Mouse (Mus musculus): ENCODE data around the gene Gm42372. TPM values are rescaled to one million over a fixed set of nuclear protein-coding genes. Genes with fewer than 3 reads are reported as not detected.

Gm42372 gene
- polyA plus RNA-seq, 1 experiment from 2014 or later: 3.4 TPM

- peak overlapping the region; percentile 82 for H3K4me2 ChIP-seq (replicated peaks)
- peaks cover 33% of the 10 kb centered on the region for H3K4me1 ChIP-seq (replicated peaks)
- peak overlapping the region; percentile 87 for H3K4me3 ChIP-seq (replicated peaks)
- H3K27me3 ChIP-seq: no peaks in the 10 kb centered on the region
- H3K27ac ChIP-seq: peak overlapping the region; percentile 59
- H3K9me3 ChIP-seq: no peaks in the 10 kb centered on the region
- peak overlapping the region; percentile 79 for H3K9ac ChIP-seq (replicated peaks)
- 9% methylated on average over 24 of the region's 24 CpGs for WGBS
- peak; percentile 10; the same call in 1 of the 2 replicates for ATAC-seq
- H3K36me3 ChIP-seq: peaks cover 30% of the 10 kb centered on the region
These were observed 44.1 kb downstream of the Gm42372 start for GRCm38 (mm10) chr7:17026710-17027587.

GRCm38 (mm10) chr7:17027588-17028343 is 44.9 kb downstream of the Gm42372 start, which contains the start of gene Ppp5c:
Gene Ppp5c (minus strand): TSS chr7:17027924.
- Histone ChIP-seq H3K4me3 (replicated peaks) (peak within 1 kb of the TSS; percentile 87), H3K27ac (peak within 1 kb of the TSS; percentile 59), H3K36me3 (peaks cover 22% of the 10 kb centered on the region), H3K4me1 (replicated peaks) (peaks cover 33% of the 10 kb centered on the region), H3K9me3 (no peaks in the 10 kb centered on the region), H3K27me3 (no peaks in the 10 kb centered on the region), H3K9ac (replicated peaks) (peak within 1 kb of the TSS; percentile 79), H3K4me2 (replicated peaks) (peak within 1 kb of the TSS; percentile 82)
- peak; percentile 91 for ATAC-seq
- under 1% methylated on average over 58 of the region's 58 CpGs for WGBS

- no peak for ATAC-seq
- Histone ChIP-seq H3K4me1 (replicated peaks) (peaks cover 31% of the 10 kb centered on the region), H3K9ac (replicated peaks) (no peak overlapping the region), H3K27me3 (no peaks in the 10 kb centered on the region), H3K27ac (no peak overlapping the region), H3K4me3 (replicated peaks) (no peak overlapping the region), H3K4me2 (replicated peaks) (no peak overlapping the region), H3K9me3 (no peaks in the 10 kb centered on the region), H3K36me3 (peaks cover 11% of the 10 kb centered on the region)
- 76% methylated on average over 7 of the region's 7 CpGs for WGBS
These were observed 46.0 kb downstream of the Gm42372 start for GRCm38 (mm10) chr7:17028923-17029322.

- peaks cover 20% of the 10 kb centered on the region for H3K4me1 ChIP-seq (replicated peaks)
- 81% methylated on average over 7 of the region's 7 CpGs for WGBS
- no peaks in the 10 kb centered on the region for H3K27me3 ChIP-seq
- H3K4me2 ChIP-seq (replicated peaks): no peak overlapping the region
- H3K9me3 ChIP-seq: no peaks in the 10 kb centered on the region
- H3K36me3 ChIP-seq: no peaks in the 10 kb centered on the region
- H3K9ac ChIP-seq (replicated peaks): no peak overlapping the region
- ATAC-seq: no peak
- H3K27ac ChIP-seq: no peak overlapping the region
- no peak overlapping the region for H3K4me3 ChIP-seq (replicated peaks)
These were observed 47.4 kb downstream of the Gm42372 start for GRCm38 (mm10) chr7:17030239-17030638.

Other genes starting within 250 kb of the Gm42372 start
- gene Ap2s1, start 244.7 kb upstream of the Gm42372 start, polyA plus RNA-seq (2015; fragmentation: Nextera tagmentation; extraction: Ambion mirVana): 360 and 361 TPM in 2 replicates
- gene Slc1a5, start 201.7 kb upstream of the Gm42372 start, polyA plus RNA-seq (2015; fragmentation: Nextera tagmentation; extraction: Ambion mirVana): 13.8 and 14.9 TPM in 2 replicates
- 184 and 186 TPM in 2 replicates for gene Strn4, start 167.2 kb upstream of the Gm42372 start, polyA plus RNA-seq (2015; fragmentation: Nextera tagmentation; extraction: Ambion mirVana)
- gene Fkrp, start 166.4 kb upstream of the Gm42372 start, polyA plus RNA-seq (2015; fragmentation: Nextera tagmentation; extraction: Ambion mirVana): 43.9 and 46.1 TPM in 2 replicates
- 6.4 and 6.6 TPM in 2 replicates for gene Prkd2, start 140.2 kb upstream of the Gm42372 start, polyA plus RNA-seq (2015; fragmentation: Nextera tagmentation; extraction: Ambion mirVana)
- gene Dact3, start 107.8 kb upstream of the Gm42372 start, polyA plus RNA-seq (2015; fragmentation: Nextera tagmentation; extraction: Ambion mirVana): 2.8 and 2.9 TPM in 2 replicates
- 23.4 and 30.8 TPM in 2 replicates for gene Gng8, start 91.3 kb upstream of the Gm42372 start, polyA plus RNA-seq (2015; fragmentation: Nextera tagmentation; extraction: Ambion mirVana)
- 0.41 and 0.54 TPM in 2 replicates for gene Ptgir, start 76.6 kb upstream of the Gm42372 start, polyA plus RNA-seq (2015; fragmentation: Nextera tagmentation; extraction: Ambion mirVana)
- 297 and 325 TPM in 2 replicates for gene Calm3, start 59.0 kb upstream of the Gm42372 start, polyA plus RNA-seq (2015; fragmentation: Nextera tagmentation; extraction: Ambion mirVana)
- 119 and 120 TPM in 2 replicates for gene Pnmal2, start 38.4 kb upstream of the Gm42372 start, polyA plus RNA-seq (2015; fragmentation: Nextera tagmentation; extraction: Ambion mirVana)
- gene Pnmal1, start 23.4 kb upstream of the Gm42372 start, polyA plus RNA-seq (2015; fragmentation: Nextera tagmentation; extraction: Ambion mirVana): 54.7 and 60.8 TPM in 2 replicates
- gene Ccdc8, start 9.6 kb downstream of the Gm42372 start, polyA plus RNA-seq (2015; fragmentation: Nextera tagmentation; extraction: Ambion mirVana): 5.6 and 5.9 TPM in 2 replicates
- 108 and 110 TPM in 2 replicates for gene Ppp5c, start 44.8 kb downstream of the Gm42372 start, polyA plus RNA-seq (2015; fragmentation: Nextera tagmentation; extraction: Ambion mirVana)
- gene Hif3a, start 79.3 kb downstream of the Gm42372 start, polyA plus RNA-seq (2015; fragmentation: Nextera tagmentation; extraction: Ambion mirVana): 2.0 and 2.4 TPM in 2 replicates
- gene Psg16, start 91.0 kb downstream of the Gm42372 start, polyA plus RNA-seq (2015; fragmentation: Nextera tagmentation; extraction: Ambion mirVana): 1.2 and 1.5 TPM in 2 replicates
- not detected in 2 replicates for gene Ceacam3, start 167.2 kb downstream of the Gm42372 start, polyA plus RNA-seq (2015; fragmentation: Nextera tagmentation; extraction: Ambion mirVana)
- not detected in 2 replicates for gene Psg29, start 220.4 kb downstream of the Gm42372 start, polyA plus RNA-seq (2015; fragmentation: Nextera tagmentation; extraction: Ambion mirVana)

Measured in midbrain, embryonic 13.5 days (tissue).